Mouse (Mus musculus) kidney, postnatal 0 days (tissue): ENCODE data around the gene Zc3h7a. TPM values are rescaled to one million over a fixed set of nuclear protein-coding genes. Genes with fewer than 3 reads are reported as not detected.
"Not testable (repeated sequence)": the region's sequence is repeated elsewhere in the genome, so short reads cannot be mapped to it uniquely, and the experiment has no call there.

Experiments
- ATAC-seq: fragments of 200-750 bp; cut with Nextera tagmentation; replicated peaks from 2 replicates; pipeline ENCODE4 v1.8.0; 2017; ENCODE audit warnings: low read depth, moderate number of reproducible peaks, moderate TSS enrichment, moderate library complexity; ENCODE audit not compliant: low FRiP score
- DNase-seq: peaks from one replicate; pipeline ENCODE4 v3.0.0-alpha.2; 2016; ENCODE audit warnings: low spot score
- H3K27ac ChIP-seq: fragments of 300-500 bp; sonication (generic); 2 replicates; pipeline ENCODE4 v1.5.1; 2014; ENCODE audit warnings: mild to moderate bottlenecking
- H3K27me3 ChIP-seq: fragments of 300-500 bp; sonication (generic); 2 replicates; pipeline ENCODE4 v1.6.1; 2014; ENCODE audit warnings: low read length, mixed read lengths; ENCODE audit not compliant: insufficient read depth
- H3K36me3 ChIP-seq: fragments of 300-500 bp; sonication (generic); 2 replicates; pipeline ENCODE4 v1.6.1; 2014; ENCODE audit warnings: low read length, mixed read lengths; ENCODE audit not compliant: insufficient read depth
- H3K4me1 ChIP-seq: fragments of 300-500 bp; sonication (generic); replicated peaks from 2 replicates; pipeline ENCODE4 v1.6.1; 2014; ENCODE audit warnings: antibody characterized with exemption, low read length, mixed read lengths; ENCODE audit not compliant: insufficient read depth
- H3K4me2 ChIP-seq: fragments of 300-500 bp; sonication (generic); 2 replicates; pipeline ENCODE4 v1.6.1; 2014; ENCODE audit warnings: mild to moderate bottlenecking, low read length, moderate library complexity, mixed read lengths
- H3K4me3 ChIP-seq: fragments of 300-500 bp; sonication (generic); replicated peaks from 2 replicates; pipeline ENCODE4 v1.5.1; 2014; ENCODE audit warnings: low read depth, low read length
- H3K9ac ChIP-seq: fragments of 300-500 bp; sonication (generic); 2 replicates; pipeline ENCODE4 v1.6.1; 2014; ENCODE audit warnings: low read depth, low read length
- H3K9me3 ChIP-seq: fragments of 300-500 bp; sonication (generic); replicated peaks from 2 replicates; pipeline ENCODE4 v1.6.1; 2016; ENCODE audit warnings: low read length, inconsistent platforms, mixed read lengths
- CTCF ChIP-seq: IDR thresholded peaks from 2 replicates; pipeline ENCODE4 v1.5.1; 2016; ENCODE audit warnings: antibody characterized with exemption, low read depth, mild to moderate bottlenecking, moderate library complexity
- WGBS: fragments of 180-500 bp; shearing (Covaris S2); extraction: QIAGEN DNeasy Blood & Tissue Kit; methylation state at CpG from one replicate; pipeline ENCODE4 v1.1.7; 2014; 5-methylcytosine and 5-hydroxymethylcytosine counted together
- polyA plus RNA-seq: library from polyadenylated mRNA; unstranded; fragments of >200 nt; fragmentation: Nextera tagmentation; extraction: Ambion mirVana; gene quantifications from 2 replicates; pipeline ENCODE4 v1.2.1, GENCODE M21; 2015

Zc3h7a gene
- polyA plus RNA-seq, 1 experiment from 2014 or later, result 45.0 TPM

DNA sequence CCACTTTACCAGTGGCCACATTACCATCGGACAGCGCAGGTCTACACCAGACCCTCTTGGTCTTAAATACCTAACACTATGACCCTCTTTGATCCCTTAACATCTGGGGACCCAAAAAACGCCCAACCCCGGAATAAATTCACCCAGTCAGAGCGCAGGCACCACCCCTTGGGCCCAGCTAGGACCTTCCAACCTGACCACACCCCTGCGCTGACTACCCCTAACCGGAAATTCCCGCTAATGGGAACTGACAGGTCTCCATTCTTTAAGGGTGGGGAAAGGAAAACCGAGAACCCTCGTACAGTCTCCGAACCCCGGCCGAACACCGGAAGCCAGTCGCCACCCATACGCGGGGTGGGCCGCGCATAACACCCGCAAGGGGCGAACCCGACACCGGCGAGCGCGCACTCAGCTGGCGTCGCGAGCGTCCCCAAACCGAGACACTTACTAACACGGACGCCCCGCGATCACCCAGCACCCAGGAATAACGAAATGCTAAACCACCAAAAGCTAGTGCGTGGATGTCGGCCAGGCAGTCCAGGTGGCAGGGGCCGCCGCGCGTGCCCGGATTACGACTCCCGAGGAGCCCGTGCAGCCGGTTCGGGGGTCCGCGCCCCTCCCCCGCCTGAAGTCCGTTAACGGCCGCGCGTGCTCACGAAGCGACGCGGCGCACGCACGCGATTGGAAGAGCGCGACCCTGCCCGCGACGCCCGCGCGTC lies 545 bp downstream of the Zc3h7a start:
- peak; percentile 70 for DNase-seq
- H3K9ac ChIP-seq, result peak overlapping the region; percentile 75
- WGBS, result under 1% methylated on average over 71 of the region's 72 CpGs

GRCm38 (mm10) chr16:11175100-11175488 lies 1.1 kb downstream of the Zc3h7a start:
- under 1% methylated on average over 9 of the region's 9 CpGs for WGBS
- peak overlapping the region; percentile 87 for H3K27ac ChIP-seq
- 0 out of 2 replicates have a peak, but pooled peaks cover 8% of the 10 kb centered on the region for H3K4me1 ChIP-seq
- no peaks in the 10 kb centered on the region for H3K9me3 ChIP-seq
- no peaks in the 10 kb centered on the region for H3K27me3 ChIP-seq
- no peaks in the 10 kb centered on the region for H3K36me3 ChIP-seq
- peak overlapping the region; percentile 82 for H3K4me2 ChIP-seq
- H3K9ac ChIP-seq, result peak overlapping the region; percentile 75
- DNase-seq, result no peak
- H3K4me3 ChIP-seq, result peak overlapping the region; percentile 80
- TF ChIP-seq CTCF, result no peak
- ATAC-seq, result no peak

More for the DNA sequence above, 545 bp downstream of the Zc3h7a start:
- Histone ChIP-seq H3K36me3 (no peaks in the 10 kb centered on the region), H3K4me2 (peak overlapping the region; percentile 82), H3K27ac (peak overlapping the region; percentile 87), H3K4me1 (0 out of 2 replicates have a peak, but pooled peaks cover 8% of the 10 kb centered on the region), H3K27me3 (no peaks in the 10 kb centered on the region), H3K9me3 (no peaks in the 10 kb centered on the region), H3K4me3 (peak overlapping the region; percentile 80)
- TF ChIP-seq CTCF, result no peak
- ATAC-seq, result peak; percentile 67

- H3K4me2 ChIP-seq, result peak overlapping the region; percentile 82
- H3K36me3 ChIP-seq, result no peaks in the 10 kb centered on the region
- H3K9ac ChIP-seq, result no peak overlapping the region
- WGBS, result 4% methylated on average over 10 of the region's 10 CpGs
- DNase-seq (peak; percentile 87), ATAC-seq (no peak)
- H3K27me3 ChIP-seq, result no peaks in the 10 kb centered on the region
- TF ChIP-seq CTCF, result peak; percentile 74
- peak overlapping the region; percentile 80 for H3K4me3 ChIP-seq
- H3K27ac ChIP-seq, result peak overlapping the region; percentile 87; the same call in 1 of the 2 replicates
- H3K9me3 ChIP-seq, result no peaks in the 10 kb centered on the region
- H3K4me1 ChIP-seq, result 0 out of 2 replicates have a peak, but pooled peaks cover 8% of the 10 kb centered on the region
These were observed 1.5 kb downstream of the Zc3h7a start for GRCm38 (mm10) chr16:11174671-11175081.

DNA sequence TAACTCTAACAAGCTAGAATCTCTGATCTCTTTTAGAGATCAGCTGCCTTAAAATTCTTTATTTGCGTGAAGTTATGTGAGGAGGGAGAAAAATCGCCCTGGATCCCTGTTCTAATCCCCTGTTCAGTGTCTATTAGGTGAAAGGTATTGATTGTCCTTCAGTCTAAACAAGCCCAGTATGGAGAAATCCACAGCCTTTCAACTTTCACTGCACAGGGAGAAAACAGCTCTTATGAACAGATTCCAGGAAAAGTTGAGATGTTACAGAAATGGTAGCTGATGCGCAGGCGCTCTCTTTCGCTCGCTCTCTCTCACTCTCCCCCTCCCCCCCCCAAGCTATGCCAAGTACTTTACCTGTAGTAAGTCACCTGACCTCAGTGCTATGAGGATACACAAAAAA lies 4.5 kb downstream of the Zc3h7a start:
- no peaks in the 10 kb centered on the region for H3K4me1 ChIP-seq
- no peak overlapping the region for H3K9ac ChIP-seq
- DNase-seq (no peak), ATAC-seq (no peak)
- WGBS, result 90% methylated on average over 6 of the region's 6 CpGs
- no peak overlapping the region for H3K4me2 ChIP-seq
- H3K27me3 ChIP-seq, result no peaks in the 10 kb centered on the region
- no peaks in the 10 kb centered on the region for H3K9me3 ChIP-seq
- no peak overlapping the region for H3K27ac ChIP-seq
- H3K4me3 ChIP-seq, result no peak overlapping the region
- no peak for TF ChIP-seq CTCF
- H3K36me3 ChIP-seq, result no peaks in the 10 kb centered on the region

GRCm38 (mm10) chr16:11166431-11166830 lies 9.8 kb downstream of the Zc3h7a start:
- Histone ChIP-seq H3K4me2 (no peak overlapping the region), H3K9me3 (no peaks in the 10 kb centered on the region), H3K36me3 (peaks cover 4% of the 10 kb centered on the region; the same call in 1 of the 2 replicates), H3K9ac (no peak overlapping the region), H3K27ac (no peak overlapping the region), H3K27me3 (no peaks in the 10 kb centered on the region), H3K4me3 (no peak overlapping the region), H3K4me1 (no peaks in the 10 kb centered on the region)
- DNase-seq (no peak), ATAC-seq (no peak)
- WGBS, result 86% methylated on average over 2 of the region's 2 CpGs
- TF ChIP-seq CTCF, result no peak

- H3K9ac ChIP-seq, result 0 out of 2 replicates have a peak overlapping the region, but pooled peaks have one; percentile 28
- ATAC-seq (no peak), DNase-seq (no peak)
- 57% methylated on average over 3 of the region's 3 CpGs for WGBS
- no peak overlapping the region for H3K4me3 ChIP-seq
- H3K36me3 ChIP-seq, result peaks cover 4% of the 10 kb centered on the region; the same call in 1 of the 2 replicates
- H3K9me3 ChIP-seq, result no peaks in the 10 kb centered on the region
- H3K27me3 ChIP-seq, result no peaks in the 10 kb centered on the region
- no peak for TF ChIP-seq CTCF
- H3K4me2 ChIP-seq, result no peak overlapping the region
- H3K27ac ChIP-seq, result no peak overlapping the region
- no peaks in the 10 kb centered on the region for H3K4me1 ChIP-seq
These were observed 11.4 kb downstream of the Zc3h7a start for GRCm38 (mm10) chr16:11164695-11165255.

- H3K4me2 ChIP-seq, ATAC-seq, H3K9ac ChIP-seq, H3K9me3 ChIP-seq, H3K27me3 ChIP-seq, H3K4me1 ChIP-seq, H3K27ac ChIP-seq, H3K4me3 ChIP-seq: not testable (repeated sequence)
- WGBS, result 25% methylated on average over 1 of the region's 3 CpGs
- peak; percentile 14 for DNase-seq
- H3K36me3 ChIP-seq, result peaks cover 39% of the 10 kb centered on the region; the same call in 1 of the 2 replicates
These were observed 18.5 kb downstream of the Zc3h7a start for GRCm38 (mm10) chr16:11157721-11158120.
